Mouse (Mus musculus): Measurements from ENCODE around the gene Prpsap1. TPM values are rescaled to one million over a fixed set of nuclear protein-coding genes. Genes with fewer than 3 reads are reported as not detected.

Gene Prpsap1
- total RNA-seq (2015; ENCODE audit: low replicate concordance) (10.8 and 15.9 TPM in 2 replicates), total RNA-seq (2017; ENCODE audit: low replicate concordance) (9.5 and 12.0 TPM in 2 replicates)

DNA sequence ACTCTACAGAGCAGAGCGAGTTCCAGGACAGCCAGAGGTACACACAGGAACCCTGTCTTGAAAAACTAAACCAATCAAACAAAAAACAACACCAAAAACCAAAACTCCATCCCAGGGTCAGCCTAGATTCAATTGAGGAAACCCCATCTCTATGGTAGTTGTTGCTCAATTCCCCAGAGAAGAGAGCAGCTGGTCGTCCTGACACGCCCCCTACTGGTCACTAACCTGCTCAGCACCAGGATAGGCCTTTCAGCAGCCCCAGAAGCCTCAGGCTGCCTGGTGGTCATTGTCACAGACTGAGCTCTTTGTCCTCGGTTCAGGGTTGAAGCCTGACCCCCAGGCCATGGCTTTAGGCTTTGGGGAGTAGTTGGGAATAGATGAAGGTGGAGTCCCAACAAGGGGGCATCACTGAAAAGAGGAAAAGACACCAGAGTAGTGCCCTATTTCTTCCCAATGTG is at the start of gene Prpsap1:
TSS of gene Prpsap1 (minus strand) at position 408 of the 458 bp plus-strand sequence.
- ATAC-seq (replicated peaks; ENCODE audit: low FRiP score, poor library complexity, severe bottlenecking) = peak; percentile 57

DNA sequence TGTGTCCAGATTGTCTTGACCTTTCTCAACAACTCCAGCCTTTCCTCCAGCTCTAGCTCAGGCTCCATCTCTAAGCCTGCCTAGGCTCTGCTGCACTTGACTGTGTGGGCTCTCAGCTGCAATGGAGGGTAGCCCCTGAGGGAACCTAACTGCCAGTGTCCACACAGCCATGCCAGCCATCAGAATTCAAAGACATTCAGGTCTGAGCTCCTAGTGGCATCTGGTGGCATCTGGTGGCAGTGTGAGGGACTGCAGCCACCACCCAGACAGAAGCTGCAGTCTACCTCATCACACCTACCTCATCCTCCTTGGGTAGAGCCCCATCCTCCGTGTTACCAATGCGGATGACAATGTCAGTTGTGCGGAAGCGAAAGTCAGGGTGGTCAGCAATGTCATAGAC is 49.1 kb upstream of the Prpsap1 start:
- ATAC-seq (replicated peaks; ENCODE audit: low FRiP score, poor library complexity, severe bottlenecking) = peak; percentile 74

DNA sequence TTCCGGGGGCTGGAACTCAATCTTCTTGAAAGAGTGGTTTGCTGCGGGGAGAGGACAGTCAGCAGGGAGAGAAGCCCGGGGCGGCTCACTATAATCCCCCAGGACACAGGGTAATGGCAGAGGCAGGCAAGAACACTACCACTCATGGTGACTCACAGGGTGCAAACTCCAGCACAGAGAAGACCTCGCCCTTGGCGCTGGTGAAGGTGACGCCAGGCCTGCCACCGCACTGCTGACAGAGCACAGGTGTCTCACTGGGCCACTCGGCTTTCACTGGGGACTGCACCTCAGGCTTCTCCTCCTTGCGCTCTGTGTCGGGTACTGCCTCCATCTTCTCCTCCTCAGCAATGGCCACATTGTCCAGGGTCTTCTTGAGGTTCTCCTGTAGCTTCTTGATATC is 47.2 kb upstream of the Prpsap1 start:
- ATAC-seq (replicated peaks; ENCODE audit: low FRiP score, poor library complexity, severe bottlenecking) = no peak

DNA sequence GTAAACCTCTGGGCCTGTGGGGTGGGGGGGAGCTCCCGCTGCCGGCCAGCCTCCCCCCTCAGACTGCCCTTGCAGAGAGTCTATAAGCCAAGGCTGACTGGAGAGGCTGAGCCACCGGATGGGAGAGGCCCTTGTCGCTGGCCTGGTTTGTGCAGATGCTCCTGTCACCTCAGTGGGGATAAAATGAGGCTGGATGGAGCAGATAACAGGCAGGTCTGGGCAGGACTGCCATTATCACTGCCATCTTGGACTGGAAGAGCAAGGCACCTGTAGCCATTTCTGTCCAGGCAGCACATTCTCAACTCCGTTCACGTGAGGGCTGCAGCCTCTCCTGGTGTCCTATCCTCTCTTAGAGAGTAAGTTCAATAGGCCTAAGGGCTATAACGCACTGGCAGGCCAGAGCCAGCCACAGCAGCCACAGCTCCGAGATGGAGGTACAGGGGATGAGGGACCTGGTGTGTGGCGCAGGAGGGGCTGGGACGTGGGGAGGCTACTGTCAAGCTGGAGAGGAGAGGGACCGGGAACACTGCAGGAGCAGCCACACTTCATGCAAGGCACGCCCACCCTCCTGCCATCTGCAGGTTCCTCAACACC is 44.2 kb upstream of the Prpsap1 start:
- ATAC-seq (replicated peaks; ENCODE audit: low FRiP score, poor library complexity, severe bottlenecking) = peak; percentile 21

DNA sequence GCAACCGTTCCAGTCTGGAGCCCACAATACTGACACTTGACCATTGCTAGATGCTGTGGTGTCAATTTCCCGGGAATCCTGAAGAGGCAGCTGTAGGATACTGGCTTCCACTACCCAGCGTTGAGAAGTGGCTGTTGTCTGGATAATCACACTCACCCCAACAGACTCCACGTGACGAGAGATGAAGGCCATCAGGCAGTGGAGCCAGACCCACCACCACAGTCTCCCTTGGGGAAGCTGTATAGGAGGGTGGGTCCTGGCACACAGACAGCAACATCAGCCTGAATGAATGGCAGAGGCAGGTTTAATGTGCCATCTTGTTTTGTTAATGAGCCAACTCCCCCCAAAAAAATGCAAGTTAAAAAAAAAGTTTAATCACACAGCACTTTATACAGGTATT is 43.4 kb upstream of the Prpsap1 start:
- ATAC-seq (replicated peaks; ENCODE audit: low FRiP score, poor library complexity, severe bottlenecking) = no peak

DNA sequence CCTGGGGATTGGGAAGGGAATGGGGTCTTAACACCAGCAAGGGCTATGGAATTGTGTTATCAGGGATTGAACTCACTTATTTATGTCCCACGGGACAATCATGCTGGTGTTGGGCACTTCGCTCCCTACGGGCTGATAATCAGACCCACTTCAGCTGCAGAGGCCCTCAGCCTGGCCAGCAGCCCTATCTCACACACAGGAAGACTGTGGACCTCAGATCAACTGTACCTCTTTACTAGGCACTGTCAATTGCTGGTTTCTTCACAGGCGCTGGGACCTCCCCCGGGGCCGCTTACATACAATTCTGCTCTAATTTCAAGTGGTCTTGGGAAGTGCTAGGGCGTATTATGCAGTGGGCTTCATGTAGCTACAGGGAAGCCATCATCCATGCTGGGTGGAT is 42.7 kb upstream of the Prpsap1 start:
- ATAC-seq (replicated peaks; ENCODE audit: low FRiP score, poor library complexity, severe bottlenecking) = peak; percentile 15; the same call in 1 of the 2 replicates

DNA sequence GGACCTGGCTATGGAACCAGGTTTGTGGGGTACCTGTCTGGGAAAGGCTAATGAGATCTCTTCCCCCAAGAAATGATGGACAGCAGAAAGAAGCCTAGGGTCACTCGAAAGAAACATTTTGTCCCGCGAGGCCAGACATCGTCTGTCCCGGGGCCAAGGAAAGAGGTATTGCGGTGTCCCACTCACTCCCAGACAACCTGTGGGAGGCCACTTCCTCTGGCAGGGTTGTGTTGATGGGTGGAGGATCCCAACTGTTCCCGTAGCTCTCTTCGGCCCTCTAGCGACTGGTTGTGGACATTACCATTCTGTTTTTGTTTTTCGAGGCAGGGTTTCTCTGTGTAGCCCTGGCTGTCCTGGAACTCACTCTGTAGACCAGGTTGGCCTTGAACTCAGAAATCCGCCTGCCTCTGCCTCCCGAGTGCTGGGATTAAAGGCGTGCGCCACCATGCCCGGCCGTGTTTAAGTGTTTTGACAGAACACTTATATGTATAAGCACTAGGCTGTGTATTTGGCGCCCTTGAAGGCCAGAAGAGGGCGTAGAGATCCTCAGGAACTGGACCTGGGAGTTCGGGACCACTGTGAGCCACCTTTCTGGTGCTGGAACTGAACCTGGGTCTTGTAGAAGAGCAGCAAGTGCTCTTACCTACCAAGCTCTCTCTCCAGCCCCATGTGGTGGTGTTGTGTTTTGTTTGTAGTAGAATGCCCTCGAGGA is 40.3 kb upstream of the Prpsap1 start:
- ATAC-seq (replicated peaks; ENCODE audit: low FRiP score, poor library complexity, severe bottlenecking) = peak; percentile 61

DNA sequence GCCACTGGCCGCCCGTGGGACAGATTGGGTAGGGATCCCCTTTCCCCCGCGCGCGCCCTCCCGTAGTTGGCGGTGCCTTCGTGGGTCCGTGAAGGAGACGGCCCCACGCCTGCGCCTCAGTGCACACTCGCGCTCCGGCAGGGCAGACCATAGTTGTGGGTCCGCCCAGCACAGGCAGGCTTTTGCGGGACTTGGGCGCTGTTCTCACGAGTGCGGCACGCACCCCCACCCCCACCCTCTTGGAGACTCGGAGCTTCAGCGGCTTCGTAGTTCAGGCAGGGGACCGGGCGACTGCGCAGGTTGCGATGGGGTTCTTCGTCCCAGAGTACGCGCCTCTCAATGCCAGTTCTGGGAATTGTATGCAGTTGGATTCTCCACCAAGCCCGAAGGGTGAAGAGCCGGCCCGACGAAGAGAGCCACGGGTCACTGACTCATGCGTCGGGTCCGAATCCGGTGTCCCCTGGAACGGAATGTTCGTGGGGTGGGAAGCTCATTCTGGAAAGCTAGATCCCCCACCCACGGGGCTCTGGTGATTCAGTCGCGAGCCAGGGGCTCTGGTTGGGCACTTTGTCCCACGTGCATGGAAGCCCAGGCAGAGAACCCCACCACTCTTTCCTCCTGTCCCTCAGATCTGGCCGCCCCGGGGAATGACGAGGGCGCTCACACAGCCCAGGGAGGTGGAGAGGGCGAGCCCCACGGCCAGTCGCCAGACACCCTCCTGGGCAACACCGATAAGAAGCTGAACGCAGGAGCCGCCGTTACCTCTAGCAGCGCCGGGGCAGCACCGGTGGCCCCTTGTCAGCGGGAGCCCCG is 39.5 kb upstream of the Prpsap1 start:
- peak; percentile 60 for ATAC-seq (replicated peaks; ENCODE audit: low FRiP score, poor library complexity, severe bottlenecking)

DNA sequence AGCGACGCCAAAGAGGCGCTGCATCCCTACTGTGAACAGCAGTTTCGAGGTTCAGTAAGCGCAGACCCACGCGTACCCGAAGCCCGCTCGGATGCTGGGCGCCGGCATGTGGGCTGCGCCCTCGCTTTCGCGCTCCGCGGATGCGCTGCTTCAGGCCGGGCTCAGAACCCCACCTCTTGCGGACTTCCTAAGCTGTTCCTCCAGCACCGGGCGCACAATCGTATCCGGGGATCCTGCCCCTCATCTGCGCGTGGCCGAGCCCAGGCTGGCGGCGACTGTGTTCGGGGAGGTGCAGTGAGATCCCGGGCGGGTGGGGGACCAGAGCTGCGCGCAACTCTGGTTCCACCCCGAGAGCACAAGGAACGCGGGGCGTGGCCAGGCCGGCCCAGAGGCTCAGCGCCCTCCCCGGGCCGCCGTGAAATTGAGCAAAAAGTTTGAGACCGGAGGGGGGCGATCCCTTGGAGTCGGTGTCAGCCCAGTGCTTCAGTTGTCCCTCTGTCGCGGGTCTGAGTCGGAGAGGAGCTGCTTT is 38.9 kb upstream of the Prpsap1 start:
- peak; percentile 56 for ATAC-seq (replicated peaks; ENCODE audit: low FRiP score, poor library complexity, severe bottlenecking)

DNA sequence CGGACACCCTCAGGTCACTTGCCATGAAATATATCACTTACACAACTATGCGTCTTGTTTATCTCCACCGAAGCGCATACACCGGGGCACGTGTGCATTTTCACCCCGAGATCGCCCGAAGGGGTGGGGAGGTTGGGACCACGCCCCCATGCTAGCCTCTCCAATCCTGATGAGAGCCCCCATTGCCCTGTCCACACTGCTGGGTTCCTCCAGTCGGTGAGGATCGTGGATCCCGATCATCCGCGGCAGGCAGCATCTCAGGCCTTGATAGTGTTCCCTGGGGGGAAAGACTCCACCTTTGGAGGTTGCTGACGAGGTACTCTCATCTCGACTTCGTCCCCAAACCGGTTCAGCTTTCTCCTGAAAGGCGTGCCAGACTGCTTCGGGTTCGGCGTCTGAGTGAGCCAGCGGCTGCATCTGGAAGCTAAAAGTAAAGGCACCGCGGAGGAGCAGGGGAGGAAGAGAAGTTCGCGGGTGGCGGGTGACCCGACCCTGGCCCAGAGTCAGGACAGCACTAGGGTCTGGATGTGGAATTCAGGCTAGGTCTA is 38.3 kb upstream of the Prpsap1 start:
- peak; percentile 14 for ATAC-seq (replicated peaks; ENCODE audit: low FRiP score, poor library complexity, severe bottlenecking)

DNA sequence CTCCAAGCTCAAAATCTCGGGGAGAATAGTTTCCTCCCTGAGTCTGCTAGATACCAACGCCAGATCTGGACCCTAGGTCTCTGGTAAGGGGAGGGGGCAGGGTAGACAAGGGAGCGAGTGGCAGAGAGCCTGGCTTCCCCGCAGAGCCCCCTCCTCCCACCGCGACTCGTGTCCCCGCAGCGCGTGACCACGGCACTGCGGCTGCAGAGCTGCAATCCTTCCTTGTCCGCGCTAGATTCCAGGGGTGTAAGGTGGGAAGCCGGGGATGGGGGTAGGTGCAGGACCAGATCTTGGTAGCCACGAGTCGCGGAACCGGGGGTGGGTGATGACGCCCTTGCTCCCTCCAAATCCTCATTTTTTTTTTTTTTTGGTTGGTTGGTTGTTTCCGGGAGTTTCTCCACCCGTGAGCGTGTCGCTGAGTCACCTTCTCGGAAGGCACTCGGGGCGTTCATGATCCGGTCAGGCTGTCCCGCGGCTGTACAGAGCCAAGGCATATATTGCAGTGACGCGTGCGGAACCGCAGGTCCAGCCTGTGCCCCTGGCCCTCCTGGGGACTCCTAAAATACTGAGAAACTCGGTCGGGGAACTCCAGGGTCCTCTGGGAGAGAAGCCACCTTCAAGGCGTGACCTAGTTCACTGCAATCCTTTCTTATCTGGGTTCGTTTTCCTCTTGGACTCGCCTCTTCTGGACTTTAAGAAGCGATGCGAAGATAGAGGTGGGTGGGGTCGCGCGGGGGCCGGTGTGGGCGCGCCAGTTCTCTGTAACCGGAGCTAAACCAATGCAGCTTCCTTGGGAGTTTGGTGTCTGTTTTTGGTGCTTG is 37.6 kb upstream of the Prpsap1 start:
- ATAC-seq (replicated peaks; ENCODE audit: low FRiP score, poor library complexity, severe bottlenecking) = no peak

DNA sequence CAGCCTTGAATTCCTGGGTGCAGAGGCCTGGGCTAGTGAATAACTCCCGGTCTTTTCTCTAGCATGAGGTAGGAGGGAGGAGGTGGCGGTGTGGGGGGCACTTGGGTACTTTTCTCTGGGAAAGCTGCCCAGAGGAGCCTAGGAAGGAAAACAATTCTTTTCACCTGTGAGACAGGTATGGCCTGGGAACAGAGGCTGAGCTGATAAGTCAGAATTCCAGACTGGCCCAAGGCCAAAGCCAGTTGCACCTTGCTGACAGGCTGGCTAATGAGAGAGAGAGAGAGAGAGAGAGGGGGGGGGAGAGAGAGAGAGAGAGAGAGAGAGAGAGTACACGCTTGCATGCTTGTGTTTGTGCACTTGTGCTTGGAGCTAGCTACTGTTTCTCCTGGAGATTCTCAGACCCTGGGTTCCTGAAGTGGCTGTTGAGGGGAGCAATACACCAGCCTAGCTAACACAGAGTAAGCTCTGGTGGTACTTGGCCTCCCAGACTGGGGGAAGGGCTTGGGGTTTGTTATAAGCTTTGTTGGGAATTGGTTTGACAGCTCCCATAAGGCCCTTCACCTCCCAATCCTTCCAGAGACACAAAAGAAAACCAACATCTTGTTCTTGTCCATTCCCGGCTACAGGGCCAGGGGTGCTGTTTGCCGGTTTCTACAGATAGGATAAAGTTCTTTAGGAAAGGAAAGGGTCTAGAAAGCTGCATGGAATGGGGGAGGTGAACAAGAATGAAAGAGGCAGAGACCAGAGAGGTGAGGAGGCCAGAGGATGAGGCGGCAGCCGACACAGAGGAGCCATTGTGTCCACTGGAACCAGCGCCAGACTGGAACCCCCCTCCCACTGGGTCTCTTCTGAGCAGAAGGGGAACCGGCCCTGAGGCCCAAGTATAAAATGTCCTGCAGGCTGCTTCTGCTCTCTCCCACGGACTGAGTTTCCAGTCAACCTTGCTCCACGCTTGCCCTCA is 36.5 kb upstream of the Prpsap1 start, which contains the start of gene Sphk1:
TSS of gene Sphk1 (plus strand) at position 739 of the 961 bp plus-strand sequence.
- no peak for ATAC-seq (replicated peaks; ENCODE audit: low FRiP score, poor library complexity, severe bottlenecking)

DNA sequence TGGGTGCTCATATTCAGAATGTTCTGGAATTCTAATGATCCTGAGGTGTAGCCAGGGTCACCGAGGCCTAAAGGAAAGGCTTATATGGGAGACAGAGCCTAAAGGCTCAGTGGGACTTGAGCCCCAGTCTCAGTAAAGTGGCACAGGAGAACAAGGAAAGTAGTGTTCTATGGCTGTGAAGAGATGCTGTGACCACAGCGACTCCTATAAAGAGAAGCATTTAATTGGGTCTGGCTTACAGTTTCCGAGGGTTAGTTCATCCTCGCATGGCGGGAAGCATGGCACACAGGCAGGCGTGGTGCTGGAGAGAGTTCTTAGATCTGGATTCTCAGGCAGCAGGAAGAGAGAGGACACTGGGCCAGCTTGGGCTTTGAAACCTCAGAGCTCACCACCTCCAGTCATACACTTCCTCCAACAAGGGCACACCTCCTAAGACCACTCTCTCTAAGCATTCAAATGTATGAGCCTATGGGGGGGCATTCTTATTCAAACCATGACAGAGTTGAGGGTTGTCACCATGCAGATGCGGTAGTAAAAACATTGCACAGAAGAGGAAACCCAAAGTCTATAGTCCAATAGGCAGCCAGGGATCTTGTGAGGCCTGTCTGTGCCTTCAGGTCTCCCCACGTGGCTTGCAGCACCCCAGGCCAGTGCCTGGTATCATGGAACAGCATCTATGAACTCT is 34.8 kb upstream of the Prpsap1 start:
- no peak for ATAC-seq (replicated peaks; ENCODE audit: low FRiP score, poor library complexity, severe bottlenecking)

DNA sequence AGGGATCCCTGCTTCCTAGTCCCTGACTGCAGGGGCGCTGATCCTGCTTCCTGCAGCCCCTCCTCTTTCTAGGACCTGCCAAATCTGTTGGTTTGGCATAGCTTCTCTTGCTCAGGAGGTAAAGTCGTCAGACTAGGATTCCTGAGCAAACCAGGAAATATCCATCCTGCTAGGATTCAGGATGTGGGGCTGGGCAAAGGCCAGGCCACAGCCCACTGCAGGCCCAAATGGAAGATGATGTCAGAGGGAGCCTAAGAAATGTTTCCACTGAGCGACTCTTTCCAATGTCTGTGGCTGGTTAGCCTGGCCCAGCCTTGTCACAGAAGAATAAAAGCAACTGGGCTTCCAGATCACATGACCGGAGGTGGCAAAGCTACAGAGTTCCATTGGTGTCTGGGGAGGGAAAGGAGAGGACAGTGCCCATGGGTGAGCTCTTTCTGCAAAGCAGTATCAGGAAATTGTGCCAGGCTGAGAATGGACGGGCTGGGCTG is 29.7 kb upstream of the Prpsap1 start:
- ATAC-seq (replicated peaks; ENCODE audit: low FRiP score, poor library complexity, severe bottlenecking) = no peak

DNA sequence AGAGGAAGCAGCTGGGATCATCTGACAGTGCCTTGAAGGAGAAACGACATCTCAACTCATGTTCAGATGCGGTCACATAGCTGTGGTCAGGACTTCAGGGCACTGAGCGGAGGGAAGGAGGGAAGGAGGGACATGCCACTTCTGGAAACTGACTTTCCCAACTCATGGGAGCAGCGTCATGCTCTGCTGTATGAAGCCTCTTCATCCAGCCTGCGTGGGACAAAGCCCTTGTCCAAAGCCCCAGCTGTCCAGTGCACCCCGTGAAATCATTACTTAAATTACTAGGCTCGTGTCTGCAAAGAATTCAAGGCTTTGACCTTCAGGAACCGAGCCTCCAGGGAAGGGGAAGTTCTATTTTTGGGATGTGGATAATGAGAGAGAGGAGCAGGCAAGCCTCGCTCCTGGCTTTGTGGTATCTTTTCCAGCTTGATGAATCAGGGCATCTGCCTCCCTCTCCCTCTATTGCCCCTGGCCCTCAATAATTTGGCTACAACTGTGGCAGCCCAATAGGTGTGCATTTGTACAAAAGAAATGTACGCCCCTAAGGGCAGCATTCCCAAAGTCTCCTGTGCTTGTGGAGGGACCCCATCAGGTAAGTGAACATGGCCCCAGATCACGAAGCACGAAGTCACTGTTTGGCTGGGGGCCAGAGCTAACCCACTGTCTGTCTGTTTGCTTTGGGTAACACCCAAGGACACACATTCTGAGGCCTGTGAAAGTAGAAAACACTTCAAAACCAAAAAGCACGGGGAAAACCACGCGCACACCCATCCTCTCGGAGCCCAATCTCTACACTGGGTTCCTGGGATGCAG is 29.1 kb upstream of the Prpsap1 start:
- no peak for ATAC-seq (replicated peaks; ENCODE audit: low FRiP score, poor library complexity, severe bottlenecking)

DNA sequence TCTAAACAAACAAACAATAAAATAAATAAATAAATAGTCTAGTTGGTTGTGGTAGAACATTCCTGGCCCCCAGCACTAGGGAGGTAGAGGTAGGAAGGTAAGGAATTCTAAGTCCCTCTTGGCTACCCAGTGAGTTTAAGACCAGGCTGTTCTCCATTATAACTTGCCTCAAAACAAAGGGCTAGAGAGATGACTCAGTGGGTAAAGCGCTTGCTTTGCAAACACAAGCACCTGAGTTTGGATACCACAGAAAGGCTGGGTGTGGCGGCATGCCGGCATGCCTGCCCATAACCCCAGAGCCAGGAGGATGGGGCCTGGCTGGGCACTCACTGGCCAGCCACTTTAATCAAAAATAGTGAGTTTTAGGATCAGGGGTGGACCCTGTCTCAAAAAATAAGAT is 28.0 kb upstream of the Prpsap1 start:
- ATAC-seq (replicated peaks; ENCODE audit: low FRiP score, poor library complexity, severe bottlenecking) = no peak
